Mouse (Mus musculus) heart, postnatal 0 days (tissue): Measurements from ENCODE around the gene A930004D18Rik. TPM values are rescaled to one million over a fixed set of nuclear protein-coding genes. Genes with fewer than 3 reads are reported as not detected.
A peak's percentile ranks its signal among the peaks of the same experiment; 100 is the strongest.

Experiments
- ATAC-seq: fragments of 200-750 bp; cut with Nextera tagmentation; 2 replicates; pipeline ENCODE4 v1.8.0; 2017; ENCODE audit warnings: low read depth, moderate number of reproducible peaks, moderate library complexity; ENCODE audit not compliant: insufficient read depth
- DNase-seq: peaks from one replicate; pipeline ENCODE4 v3.0.0-alpha.2; 2016; ENCODE audit warnings: low spot score
- H3K27ac ChIP-seq: fragments of 300-500 bp; sonication (generic); 2 replicates; pipeline ENCODE4 v1.5.1; 2014; ENCODE audit warnings: low read depth, mild to moderate bottlenecking
- H3K27me3 ChIP-seq: fragments of 300-500 bp; sonication (generic); 2 replicates; pipeline ENCODE4 v1.6.1; 2014; ENCODE audit warnings: low read length, mixed read lengths; ENCODE audit not compliant: control insufficient read depth, insufficient read depth
- H3K36me3 ChIP-seq: fragments of 300-500 bp; sonication (generic); replicated peaks from 2 replicates; pipeline ENCODE4 v1.6.1; 2014; ENCODE audit warnings: low read length, mixed read lengths; ENCODE audit not compliant: control insufficient read depth, insufficient read depth
- H3K4me1 ChIP-seq: fragments of 300-500 bp; sonication (generic); 2 replicates; pipeline ENCODE4 v1.6.1; 2014; ENCODE audit warnings: antibody characterized with exemption; ENCODE audit not compliant: control insufficient read depth, insufficient read depth
- H3K4me2 ChIP-seq: fragments of 300-500 bp; sonication (generic); 2 replicates; pipeline ENCODE4 v1.6.1; 2014; ENCODE audit warnings: low read depth, mild to moderate bottlenecking, low read length, moderate library complexity
- H3K4me3 ChIP-seq: fragments of 300-500 bp; sonication (generic); 2 replicates; pipeline ENCODE4 v1.5.1; 2014; ENCODE audit warnings: low read depth, low read length
- H3K9ac ChIP-seq: fragments of 300-500 bp; sonication (generic); replicated peaks from 2 replicates; pipeline ENCODE4 v1.6.1; 2014; ENCODE audit warnings: low read depth, low read length, mixed read lengths
- H3K9me3 ChIP-seq: fragments of 300-500 bp; sonication (generic); replicated peaks from 2 replicates; pipeline ENCODE4 v1.6.1; 2016; ENCODE audit warnings: low read length; ENCODE audit not compliant: control insufficient read depth
- CTCF ChIP-seq: IDR thresholded peaks from 2 replicates; pipeline ENCODE4 v1.5.1; 2016; ENCODE audit warnings: antibody characterized with exemption, control low read depth, low read depth
- EP300 ChIP-seq: IDR thresholded peaks from 2 replicates; pipeline ENCODE4 v1.6.1; 2016; ENCODE audit warnings: antibody characterized with exemption, low read depth
- WGBS: fragments of 180-500 bp; shearing (Covaris S2); extraction: QIAGEN DNeasy Blood & Tissue Kit; methylation state at CpG from one replicate; pipeline ENCODE4 v1.1.7; 2014; 5-methylcytosine and 5-hydroxymethylcytosine counted together
- polyA plus RNA-seq: library from polyadenylated mRNA; unstranded; fragments of >200 nt; fragmentation: Nextera tagmentation; extraction: Ambion mirVana; gene quantifications from 2 replicates; pipeline ENCODE4 v1.2.1, GENCODE M21; 2015
- total RNA-seq: library from RNA; depleted of rRNA; stranded (reverse); fragments of >200 nt; gene quantifications from 2 replicates; pipeline ENCODE4 v1.2.3, GENCODE M21; 2014; ENCODE audit warnings: low replicate concordance

The A930004D18Rik gene
- total and polyA plus RNA-seq, 2 experiments from 2014 or later, result 3.5 to 8.4 TPM

- no peaks in the 10 kb centered on the region for H3K9me3 ChIP-seq
- no peaks in the 10 kb centered on the region for H3K36me3 ChIP-seq
- no peaks in the 10 kb centered on the region for H3K27me3 ChIP-seq
- DNase-seq (peak; percentile 26), ATAC-seq (no peak)
- TF ChIP-seq EP300 (no peak), CTCF (no peak)
- WGBS, result 6% methylated on average over 30 of the region's 34 CpGs
- peaks cover 5% of the 10 kb centered on the region; the same call in 1 of the 2 replicates for H3K4me1 ChIP-seq
- H3K9ac ChIP-seq, result peak overlapping the region; percentile 66
- peak overlapping the region; percentile 78 for H3K4me2 ChIP-seq
- H3K4me3 ChIP-seq, result peak overlapping the region; percentile 46
- H3K27ac ChIP-seq, result no peak overlapping the region
These were observed 5.6 kb downstream of the A930004D18Rik start for GRCm38 (mm10) chr2:18031831-18032537.

GRCm38 (mm10) chr2:18031271-18031821, 6.2 kb downstream of the A930004D18Rik start:
- no peak for ATAC-seq
- peaks cover 5% of the 10 kb centered on the region; the same call in 1 of the 2 replicates for H3K4me1 ChIP-seq
- H3K4me2 ChIP-seq, result peak overlapping the region; percentile 78
- no peaks in the 10 kb centered on the region for H3K36me3 ChIP-seq
- WGBS, result 10% methylated on average over 26 of the region's 26 CpGs
- no peaks in the 10 kb centered on the region for H3K27me3 ChIP-seq
- TF ChIP-seq EP300, result no peak
- TF ChIP-seq CTCF, result no peak
- H3K4me3 ChIP-seq, result peak overlapping the region; percentile 46
- peak; percentile 41 for DNase-seq
- H3K9me3 ChIP-seq, result no peaks in the 10 kb centered on the region
- peak overlapping the region; percentile 66 for H3K9ac ChIP-seq
- H3K27ac ChIP-seq, result no peak overlapping the region

DNA sequence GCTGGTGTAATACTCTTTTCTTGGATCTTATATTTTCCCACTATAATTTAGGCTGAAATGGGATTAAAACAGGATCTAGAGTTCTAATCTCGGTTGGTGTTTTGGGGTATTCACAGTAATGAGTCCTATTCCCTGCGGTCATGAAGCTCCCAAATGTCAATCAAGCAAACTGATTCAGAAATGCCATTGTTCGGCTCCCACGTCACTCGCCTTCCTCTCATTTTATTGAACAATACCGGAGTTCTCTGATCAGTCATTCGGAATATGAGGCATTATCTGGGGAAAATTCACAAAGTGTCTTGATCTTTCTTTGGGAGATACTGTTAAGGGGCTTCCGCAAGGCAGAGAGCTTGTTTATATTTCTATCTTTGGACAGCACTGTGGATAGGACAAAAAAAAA, 7.0 kb downstream of the A930004D18Rik start:
- Histone ChIP-seq H3K9ac (no peak overlapping the region), H3K27ac (no peak overlapping the region), H3K4me2 (peak overlapping the region; percentile 78), H3K9me3 (no peaks in the 10 kb centered on the region), H3K36me3 (no peaks in the 10 kb centered on the region), H3K4me3 (peak overlapping the region; percentile 46; the same call in 1 of the 2 replicates), H3K27me3 (no peaks in the 10 kb centered on the region), H3K4me1 (peaks cover 5% of the 10 kb centered on the region; the same call in 1 of the 2 replicates)
- DNase-seq (peak; percentile 15), ATAC-seq (no peak)
- TF ChIP-seq EP300 (no peak), CTCF (no peak)
- 72% methylated on average over 8 of the region's 8 CpGs for WGBS

GRCm38 (mm10) chr2:18029656-18030055, 7.9 kb downstream of the A930004D18Rik start:
- no peak overlapping the region for H3K9ac ChIP-seq
- no peak overlapping the region for H3K4me2 ChIP-seq
- H3K9me3 ChIP-seq, result no peaks in the 10 kb centered on the region
- WGBS, result 91% methylated on average over 7 of the region's 7 CpGs
- H3K36me3 ChIP-seq, result no peaks in the 10 kb centered on the region
- ATAC-seq (no peak), DNase-seq (no peak)
- H3K27me3 ChIP-seq, result no peaks in the 10 kb centered on the region
- H3K27ac ChIP-seq, result no peak overlapping the region
- peaks cover 5% of the 10 kb centered on the region; the same call in 1 of the 2 replicates for H3K4me1 ChIP-seq
- TF ChIP-seq EP300, result no peak
- no peak for TF ChIP-seq CTCF
- H3K4me3 ChIP-seq, result no peak overlapping the region

DNA sequence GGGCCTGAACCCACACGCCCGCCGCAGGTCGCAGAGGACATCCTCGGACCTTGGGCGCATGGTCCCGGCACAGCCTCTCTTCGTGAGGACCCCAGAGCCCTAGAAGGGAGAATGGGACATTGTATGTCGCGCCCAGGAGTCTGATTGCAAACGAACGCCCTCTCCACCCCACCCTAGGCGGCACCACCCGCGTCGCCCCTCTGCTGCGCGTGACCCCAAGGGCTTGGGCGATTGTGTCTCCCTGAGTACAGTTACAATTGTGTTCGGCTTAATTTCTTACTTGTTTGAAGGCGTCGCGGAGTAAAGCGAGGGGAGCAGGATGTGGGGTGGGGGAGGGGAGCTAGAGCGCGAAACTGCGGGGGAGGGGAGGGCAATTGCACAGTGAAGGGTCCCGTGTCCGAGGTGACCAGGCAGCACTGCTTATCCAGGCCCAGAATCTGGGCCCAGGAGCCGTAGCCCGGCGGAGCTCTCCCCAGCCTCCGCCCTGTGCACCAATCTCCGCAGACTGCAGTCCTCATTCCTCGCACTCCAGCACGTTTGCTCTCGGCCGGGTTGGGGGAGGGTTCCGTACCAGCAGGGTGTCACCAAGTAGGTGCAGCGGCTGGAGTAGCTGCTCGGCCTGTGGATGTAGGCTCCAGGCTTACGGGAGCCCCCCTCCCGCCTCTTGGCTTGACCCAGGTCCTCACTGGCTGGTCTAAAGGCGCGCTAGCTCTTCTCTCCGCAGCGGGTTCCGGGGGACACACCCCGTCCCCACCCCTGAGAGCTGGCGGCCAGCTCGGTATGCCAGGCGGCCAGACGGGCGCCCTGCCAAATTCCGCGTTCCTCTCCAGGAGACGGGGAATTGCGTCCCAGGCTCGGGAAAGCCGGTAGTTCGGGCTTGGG, 9.2 kb downstream of the A930004D18Rik start:
- under 1% methylated on average over 61 of the region's 61 CpGs for WGBS
- ATAC-seq, result peak; percentile 81
- peak; percentile 95 for DNase-seq
- peaks cover 5% of the 10 kb centered on the region; the same call in 1 of the 2 replicates for H3K4me1 ChIP-seq
- H3K9ac ChIP-seq, result peak overlapping the region; percentile 85
- no peaks in the 10 kb centered on the region for H3K36me3 ChIP-seq
- H3K27me3 ChIP-seq, result no peaks in the 10 kb centered on the region
- peak; percentile 66; the same call in 1 of the 2 replicates for TF ChIP-seq EP300
- TF ChIP-seq CTCF, result no peak
- H3K9me3 ChIP-seq, result no peaks in the 10 kb centered on the region
- H3K27ac ChIP-seq, result peak overlapping the region; percentile 99
- peak overlapping the region; percentile 98 for H3K4me2 ChIP-seq
- H3K4me3 ChIP-seq, result peak overlapping the region; percentile 71
